Mouse (Mus musculus): ENCODE measurements around the gene Gm20708.

- TF ChIP-seq MYOD1 (IDR thresholded peaks at IDR 0.05; ENCODE audit: control insufficient read depth in 1 of 3, insufficient read length in 2 of 3, low read depth in 2 of 3) (no peak), POLR2A (IDR thresholded peaks at IDR 0.05; ENCODE audit: insufficient read length, low read depth) (no peak), E2F4 (IDR thresholded peaks at IDR 0.05; ENCODE audit: insufficient read depth) (no peak), MYOG (IDR thresholded peaks at IDR 0.05; ENCODE audit: control insufficient read depth in 1 of 3, insufficient read depth in 1 of 3, insufficient read length in 2 of 3, low read depth in 2 of 3) (no peak), POLR2AphosphoS2 (IDR thresholded peaks at IDR 0.05; ENCODE audit: insufficient read length, low read depth) (no peak), MAX (IDR thresholded peaks at IDR 0.05; ENCODE audit: low read depth) (no peak), USF1 (IDR thresholded peaks at IDR 0.05; ENCODE audit: low read depth) (no peak), TCF12 (IDR thresholded peaks at IDR 0.05; ENCODE audit: insufficient read depth, poor library complexity, severe bottlenecking) (no peak), CEBPB (IDR thresholded peaks at IDR 0.05; ENCODE audit: insufficient read depth, poor library complexity, severe bottlenecking) (no peak), TCF3 (IDR thresholded peaks at IDR 0.05; ENCODE audit: insufficient read length, low read depth) (no peak), REST (IDR thresholded peaks at IDR 0.05; ENCODE audit: insufficient read depth, insufficient read length) (no peak), SRF (IDR thresholded peaks at IDR 0.05; ENCODE audit: control insufficient read depth, insufficient read length, low read depth) (no peak)
These were observed 32.4 kb upstream of the Gm20708 start for GRCm38 (mm10) chr11:117777111-117777510.
